Mouse (Mus musculus) erythroblast, embryonic 14.5 days (primary cell): Measurements from ENCODE around the gene Olfr592. TPM values are rescaled to one million over a fixed set of nuclear protein-coding genes. Genes with fewer than 3 reads are reported as not detected.
"Not testable (repeated sequence)": the region's sequence is repeated elsewhere in the genome, so short reads cannot be mapped to it uniquely, and the experiment has no call there.

Source experiments
- H3K27me3 ChIP-seq: 2 replicates; pipeline ENCODE4 v1.6.1; 2012; ENCODE audit warnings: inconsistent platforms; ENCODE audit not compliant: control insufficient read depth
- H3K36me3 ChIP-seq: 2 replicates; pipeline ENCODE4 v1.6.1; 2012; ENCODE audit warnings: mild to moderate bottlenecking, inconsistent platforms; ENCODE audit not compliant: control insufficient read depth
- H3K4me1 ChIP-seq: 2 replicates; pipeline ENCODE4 v1.6.1; 2012; ENCODE audit warnings: inconsistent platforms; ENCODE audit not compliant: control insufficient read depth
- H3K4me3 ChIP-seq: replicated peaks from 2 replicates; pipeline ENCODE3; 2012; ENCODE audit warnings: moderate library complexity, mild to moderate bottlenecking, inconsistent platforms
- H3K9me3 ChIP-seq: 2 replicates; pipeline ENCODE4 v1.6.1; 2012; ENCODE audit warnings: low read length, inconsistent platforms, mixed read lengths; ENCODE audit not compliant: control insufficient read depth
- GATA1 ChIP-seq: IDR thresholded peaks from 2 replicates; pipeline ENCODE4 v1.6.1; 2012; ENCODE audit warnings: low read length, inconsistent platforms, mixed read lengths
- TAL1 ChIP-seq: IDR thresholded peaks from 3 replicates; pipeline ENCODE4 v1.6.1; 2012; ENCODE audit warnings: low read length, inconsistent platforms, mixed read lengths
- polyA plus RNA-seq: library from polyadenylated mRNA; stranded (reverse); fragments of >175 nt; gene quantifications from 2 replicates; pipeline ENCODE4 v1.2.3, GENCODE M21; 2012

Olfr592 gene
- polyA plus RNA-seq, result not detected in 2 replicates

DNA sequence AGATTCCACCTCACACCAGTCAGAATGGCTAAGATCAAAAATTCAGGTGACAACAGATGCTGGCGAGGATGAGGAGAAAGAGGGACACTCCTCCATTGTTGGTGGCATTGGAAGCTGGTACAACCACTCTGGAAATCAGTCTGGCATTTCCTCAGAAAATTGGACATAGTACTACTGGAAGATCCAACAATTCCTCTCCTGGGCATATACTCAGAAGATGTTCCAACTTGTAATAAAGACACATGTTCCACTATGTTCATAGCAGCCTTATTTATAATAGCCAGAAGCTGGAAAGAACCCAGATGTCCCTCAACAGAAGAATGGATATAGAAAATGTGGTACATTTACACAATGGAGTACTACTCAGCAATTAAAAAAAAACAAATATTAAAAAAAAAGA, at the start of gene Olfr592:
Olfr592 (plus strand) TSS at position 301 of the 400 bp plus-strand sequence.
- H3K36me3 ChIP-seq, H3K4me3 ChIP-seq, H3K4me1 ChIP-seq, H3K27me3 ChIP-seq, H3K9me3 ChIP-seq: not testable (repeated sequence)

DNA sequence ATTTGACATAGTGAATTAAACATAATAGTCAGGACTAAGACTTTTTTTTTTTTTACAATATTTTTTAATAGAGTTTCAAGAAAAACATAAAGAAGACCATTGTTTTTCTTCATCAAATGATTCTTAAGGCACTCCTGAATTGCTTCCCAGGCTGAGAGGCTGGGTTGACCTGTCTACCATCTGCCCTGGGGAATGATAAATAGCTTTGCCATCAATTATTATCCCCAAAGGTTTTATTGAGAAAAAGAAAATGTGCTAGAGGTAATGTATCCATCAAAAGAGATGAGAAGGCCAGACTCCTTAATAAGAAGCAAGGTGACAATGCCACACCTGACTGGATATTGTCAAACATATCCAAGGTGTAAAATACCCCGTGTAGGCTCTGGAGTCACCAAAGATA, 44.0 kb upstream of the Olfr592 start, which contains the start of gene Olfr588-ps1:
Olfr588-ps1 (plus strand) TSS at position 301 of the 400 bp plus-strand sequence.
- TF ChIP-seq GATA1, result no peak
- TF ChIP-seq TAL1, result no peak
- Histone ChIP-seq H3K36me3 (no peaks in the 10 kb centered on the region), H3K4me1 (no peaks in the 10 kb centered on the region), H3K27me3 (no peaks in the 10 kb centered on the region), H3K9me3 (peaks cover 6% of the 10 kb centered on the region; the same call in 1 of the 2 replicates), H3K4me3 (no peak within 1 kb of the TSS)

DNA sequence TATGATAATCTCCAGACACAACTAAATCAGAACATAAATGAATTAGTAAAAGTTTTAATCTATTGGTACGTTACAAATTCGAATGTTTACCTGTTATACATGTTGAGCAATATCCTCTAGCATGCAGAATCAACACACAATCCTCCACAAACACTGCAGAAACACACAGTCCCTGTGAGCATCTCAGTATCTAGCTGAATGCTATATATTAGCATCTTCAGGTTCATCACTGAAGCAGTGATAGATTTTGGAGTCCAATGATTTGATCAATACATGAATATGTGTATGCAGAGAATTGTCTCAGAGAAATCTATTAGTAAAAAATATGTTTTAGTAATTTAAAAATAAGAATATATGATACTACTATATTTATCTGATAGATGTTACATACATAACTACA, 28.3 kb upstream of the Olfr592 start, which contains the start of gene Olfr589:
Olfr589 (minus strand) TSS at position 101 of the 400 bp plus-strand sequence.
- Histone ChIP-seq H3K27me3 (no peaks in the 10 kb centered on the region), H3K9me3 (no peaks in the 10 kb centered on the region), H3K4me3 (no peak within 1 kb of the TSS), H3K4me1 (no peaks in the 10 kb centered on the region), H3K36me3 (no peaks in the 10 kb centered on the region)
- no peak for TF ChIP-seq TAL1

DNA sequence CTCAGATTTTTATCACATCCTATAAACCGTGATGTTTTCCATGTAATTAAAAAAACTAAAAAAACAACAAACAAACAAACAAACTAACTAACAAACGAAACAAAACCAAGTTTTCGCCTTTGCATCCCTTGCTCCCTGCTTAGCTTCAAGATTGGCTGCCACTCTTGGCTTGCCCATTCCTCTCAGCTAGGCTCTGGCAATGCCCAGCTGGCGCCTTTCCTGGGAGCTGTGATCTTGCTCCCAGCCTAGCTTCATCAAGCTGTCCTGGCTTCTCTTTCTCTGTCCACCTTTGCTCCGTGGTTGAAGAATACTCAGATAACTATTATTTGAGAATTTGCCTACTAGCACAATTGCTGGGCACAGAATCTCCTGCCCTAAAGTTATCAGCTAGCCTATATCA, 14.9 kb upstream of the Olfr592 start:
- Histone ChIP-seq H3K9me3 (no peaks in the 10 kb centered on the region), H3K36me3 (no peaks in the 10 kb centered on the region), H3K4me3 (no peak overlapping the region), H3K27me3 (no peaks in the 10 kb centered on the region), H3K4me1 (no peaks in the 10 kb centered on the region)
- no peak for TF ChIP-seq GATA1
- TF ChIP-seq TAL1, result no peak

DNA sequence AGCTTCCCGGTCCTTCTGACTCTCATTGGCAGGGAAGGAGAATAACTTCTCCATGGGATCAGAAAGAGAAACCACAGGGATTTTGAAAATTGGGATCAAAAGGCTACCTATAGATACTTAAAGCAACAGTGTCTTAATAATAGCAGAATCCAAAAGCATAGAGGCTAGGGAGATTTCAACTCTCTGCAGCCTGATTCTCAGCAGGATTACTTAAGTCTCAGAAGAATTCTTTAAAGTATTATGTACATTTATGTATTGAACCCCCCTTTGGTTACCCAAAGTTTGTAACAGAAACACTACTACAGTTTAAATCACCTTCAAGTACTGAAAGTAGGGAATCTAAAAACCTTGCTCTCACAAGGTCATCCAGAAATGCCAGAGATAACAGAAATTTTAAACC, 6.4 kb upstream of the Olfr592 start, which contains the start of gene Olfr591:
Olfr591 (minus strand) TSS at position 101 of the 400 bp plus-strand sequence.
- no peaks in the 10 kb centered on the region; the same call in 1 of the 2 replicates for H3K9me3 ChIP-seq
- no peak for TF ChIP-seq GATA1
- TF ChIP-seq TAL1, result no peak
- H3K4me3 ChIP-seq, result no peak within 1 kb of the TSS
- H3K36me3 ChIP-seq, result no peaks in the 10 kb centered on the region
- H3K27me3 ChIP-seq, result no peaks in the 10 kb centered on the region
- H3K4me1 ChIP-seq, result no peaks in the 10 kb centered on the region

DNA sequence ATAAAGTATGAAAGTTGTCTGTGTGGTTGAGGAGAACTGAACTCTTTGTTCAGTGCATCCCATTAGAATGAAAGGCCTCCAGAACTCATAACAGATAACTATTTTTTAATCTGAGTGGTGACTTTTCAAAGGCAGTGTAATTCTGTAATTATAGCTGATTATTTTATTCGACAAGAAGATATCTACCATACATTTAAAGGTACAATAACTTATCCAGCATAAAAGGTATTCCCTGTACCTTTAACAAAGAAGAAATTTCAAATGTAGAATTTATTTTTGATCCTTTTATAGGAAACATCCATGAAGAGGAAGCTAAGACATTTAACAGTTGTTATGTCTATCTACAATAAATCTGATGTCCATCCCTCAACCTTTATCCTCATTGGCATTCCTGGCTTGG, 27.0 kb downstream of the Olfr592 start, which contains the start of gene Olfr593:
Olfr593 (plus strand) TSS at position 301 of the 400 bp plus-strand sequence.
- H3K4me3 ChIP-seq, result no peak within 1 kb of the TSS
- H3K27me3 ChIP-seq, result no peaks in the 10 kb centered on the region
- H3K9me3 ChIP-seq, result no peaks in the 10 kb centered on the region
- H3K36me3 ChIP-seq, result no peaks in the 10 kb centered on the region
- no peaks in the 10 kb centered on the region for H3K4me1 ChIP-seq
- TF ChIP-seq TAL1, result no peak
- TF ChIP-seq GATA1, result no peak

DNA sequence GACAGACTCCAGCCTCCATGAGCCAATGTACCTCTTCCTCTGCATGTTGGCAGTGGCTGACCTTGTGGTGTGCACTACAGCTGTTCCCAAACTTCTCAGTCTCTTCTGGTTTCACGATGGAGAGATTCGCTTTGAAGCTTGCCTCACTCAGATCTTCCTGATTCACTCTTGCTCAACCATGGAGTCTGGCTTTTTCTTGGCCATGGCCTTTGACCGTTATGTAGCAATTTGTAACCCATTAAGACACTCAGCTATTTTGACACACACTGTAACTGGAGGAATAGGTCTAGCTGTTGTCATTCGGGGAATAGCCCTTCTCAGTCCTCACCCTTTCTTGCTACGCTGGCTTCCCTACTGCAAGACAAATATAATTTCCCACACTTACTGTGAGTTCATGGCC, 27.4 kb downstream of the Olfr592 start:
- not testable (repeated sequence) for H3K9me3 ChIP-seq, H3K36me3 ChIP-seq, H3K4me3 ChIP-seq, H3K27me3 ChIP-seq, H3K4me1 ChIP-seq

DNA sequence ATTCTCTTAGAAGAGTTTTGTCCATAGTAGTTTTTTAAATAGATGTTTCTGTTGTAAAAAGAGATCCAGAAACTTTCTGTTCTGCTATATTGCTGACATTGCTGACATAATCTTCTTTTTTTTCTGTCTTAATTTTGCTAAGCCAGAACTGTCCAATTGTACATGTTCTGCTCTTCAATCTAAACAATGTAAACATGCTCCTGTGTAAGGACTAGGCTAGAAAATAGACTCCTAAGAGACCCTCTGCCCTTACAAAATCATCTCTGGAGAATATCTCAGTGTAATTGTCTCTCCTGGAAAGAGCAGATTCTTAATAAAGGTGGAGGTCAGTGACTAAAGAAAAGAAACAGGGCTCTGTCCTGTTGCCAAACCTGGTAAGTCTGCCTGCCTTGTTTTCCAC, 32.1 kb downstream of the Olfr592 start, which contains the start of gene Olfr594:
Olfr594 (plus strand) TSS at position 301 of the 400 bp plus-strand sequence.
- H3K9me3 ChIP-seq, result no peaks in the 10 kb centered on the region
- no peaks in the 10 kb centered on the region for H3K27me3 ChIP-seq
- no peak within 1 kb of the TSS for H3K4me3 ChIP-seq
- no peaks in the 10 kb centered on the region for H3K36me3 ChIP-seq
- TF ChIP-seq TAL1, result no peak
- no peak for TF ChIP-seq GATA1
- H3K4me1 ChIP-seq, result no peaks in the 10 kb centered on the region

Other genes starting within 250 kb of the Olfr592 start
- gene Olfr573-ps1, start 242.2 kb upstream of the Olfr592 start, polyA plus RNA-seq, result not detected in 2 replicates
- gene Olfr574, start 236.3 kb upstream of the Olfr592 start, polyA plus RNA-seq, result not detected in 2 replicates
- not detected in 2 replicates for gene Olfr575, start 226.0 kb upstream of the Olfr592 start, polyA plus RNA-seq
- gene Olfr576, start 222.1 kb upstream of the Olfr592 start, polyA plus RNA-seq, result not detected in 2 replicates
- not detected in 2 replicates for gene Olfr577, start 208.9 kb upstream of the Olfr592 start, polyA plus RNA-seq
- not detected in 2 replicates for gene Olfr578, start 195.5 kb upstream of the Olfr592 start, polyA plus RNA-seq
- 0.03 TPM in 1 of 2 replicates, not detected in the other for gene Olfr582, start 146.8 kb upstream of the Olfr592 start, polyA plus RNA-seq
- not detected in 2 replicates for gene Olfr583, start 133.5 kb upstream of the Olfr592 start, polyA plus RNA-seq
- not detected in 2 replicates for gene Olfr584, start 102.9 kb upstream of the Olfr592 start, polyA plus RNA-seq
- not detected in 2 replicates for gene Olfr585, start 87.1 kb upstream of the Olfr592 start, polyA plus RNA-seq
- gene Olfr586, start 59.2 kb upstream of the Olfr592 start, polyA plus RNA-seq, result 0.01 TPM in 1 of 2 replicates, not detected in the other
- gene Olfr588-ps1, start 43.9 kb upstream of the Olfr592 start, polyA plus RNA-seq, result not detected in 2 replicates
- not detected in 2 replicates for gene Olfr589, start 28.4 kb upstream of the Olfr592 start, polyA plus RNA-seq
- not detected in 2 replicates for gene Olfr591, start 6.5 kb upstream of the Olfr592 start, polyA plus RNA-seq
- not detected in 2 replicates for gene Olfr593, start 27.1 kb downstream of the Olfr592 start, polyA plus RNA-seq
- gene Olfr594, start 32.2 kb downstream of the Olfr592 start, polyA plus RNA-seq, result 0.02 TPM in 1 of 2 replicates, not detected in the other
- not detected in 2 replicates for gene Usp17ld, start 67.7 kb downstream of the Olfr592 start, polyA plus RNA-seq
- not detected in 2 replicates for gene Olfr596, start 120.8 kb downstream of the Olfr592 start, polyA plus RNA-seq
- gene Olfr597, start 131.5 kb downstream of the Olfr592 start, polyA plus RNA-seq, result not detected in 2 replicates
- gene Olfr598, start 138.8 kb downstream of the Olfr592 start, polyA plus RNA-seq, result 0.04 TPM in 1 of 2 replicates, not detected in the other
- not detected in 2 replicates for gene Olfr599, start 151.1 kb downstream of the Olfr592 start, polyA plus RNA-seq
- not detected in 2 replicates for gene Olfr600, start 164.9 kb downstream of the Olfr592 start, polyA plus RNA-seq
- gene Olfr601, start 177.9 kb downstream of the Olfr592 start, polyA plus RNA-seq, result not detected in 2 replicates
- gene Olfr603, start 201.4 kb downstream of the Olfr592 start, polyA plus RNA-seq, result not detected in 2 replicates
- gene Usp17lc, start 230.3 kb downstream of the Olfr592 start, polyA plus RNA-seq, result not detected in 2 replicates